Mouse (Mus musculus) spleen, postnatal 4 days (tissue): ENCODE data around the gene Mucl3.

ENCODE experiments used
- DNase-seq, 2 experiments: peaks; one replicate each; pipeline ENCODE4 v3.0.0; 2022; ENCODE audit warnings: low spot score in 2 of 2

Gene Mucl3

DNA sequence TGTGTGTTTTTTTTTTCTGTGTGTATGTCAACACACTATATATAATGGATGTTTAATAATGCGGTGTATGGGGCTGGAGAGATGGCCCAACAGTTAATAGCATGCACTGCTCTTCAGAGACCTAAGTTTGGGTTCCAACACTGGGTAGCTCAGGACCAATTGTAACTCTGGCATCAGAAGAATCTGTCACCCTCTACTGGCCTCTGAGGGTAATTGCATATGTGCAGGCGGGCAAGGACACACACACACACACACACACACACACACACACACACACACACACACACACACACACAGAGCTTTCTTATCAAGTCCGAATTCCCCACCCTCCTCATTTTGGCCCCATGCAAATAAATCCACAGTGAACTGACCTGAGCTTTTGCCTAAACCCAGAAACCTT, 8.3 kb downstream of the Mucl3 start:
- DNase-seq, result no peak

DNA sequence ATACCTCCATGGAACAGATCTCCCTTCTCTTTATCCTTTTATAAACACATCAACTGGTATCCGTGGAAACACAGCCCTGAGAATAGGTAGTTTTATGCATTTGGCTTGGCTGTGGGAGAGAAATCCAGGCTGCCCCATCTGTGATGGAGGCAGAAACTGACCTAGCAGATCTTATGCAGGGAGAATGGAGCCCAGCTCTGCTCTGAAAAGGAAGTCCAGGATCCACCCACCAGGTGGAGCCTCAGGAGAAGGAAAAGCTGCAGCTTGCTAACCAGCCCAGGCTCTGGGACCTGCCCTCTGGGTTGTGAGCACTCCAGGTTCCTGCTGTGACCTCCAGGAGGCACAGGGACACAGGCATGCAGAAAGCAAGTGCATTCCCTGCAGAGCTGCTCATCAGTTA, 9.5 kb downstream of the Mucl3 start:
- DNase-seq, result no peak

- no peak for DNase-seq
Observed at GRCm38 (mm10) chr17:35626537-35626936, 17.0 kb downstream of the Mucl3 start, which contains the start of gene Gm9573. TSS of gene Gm9573 (minus strand) at chr17:35626637.

- DNase-seq, result no peak
Observed at GRCm38 (mm10) chr17:35617127-35617526, 26.4 kb downstream of the Mucl3 start.

DNA sequence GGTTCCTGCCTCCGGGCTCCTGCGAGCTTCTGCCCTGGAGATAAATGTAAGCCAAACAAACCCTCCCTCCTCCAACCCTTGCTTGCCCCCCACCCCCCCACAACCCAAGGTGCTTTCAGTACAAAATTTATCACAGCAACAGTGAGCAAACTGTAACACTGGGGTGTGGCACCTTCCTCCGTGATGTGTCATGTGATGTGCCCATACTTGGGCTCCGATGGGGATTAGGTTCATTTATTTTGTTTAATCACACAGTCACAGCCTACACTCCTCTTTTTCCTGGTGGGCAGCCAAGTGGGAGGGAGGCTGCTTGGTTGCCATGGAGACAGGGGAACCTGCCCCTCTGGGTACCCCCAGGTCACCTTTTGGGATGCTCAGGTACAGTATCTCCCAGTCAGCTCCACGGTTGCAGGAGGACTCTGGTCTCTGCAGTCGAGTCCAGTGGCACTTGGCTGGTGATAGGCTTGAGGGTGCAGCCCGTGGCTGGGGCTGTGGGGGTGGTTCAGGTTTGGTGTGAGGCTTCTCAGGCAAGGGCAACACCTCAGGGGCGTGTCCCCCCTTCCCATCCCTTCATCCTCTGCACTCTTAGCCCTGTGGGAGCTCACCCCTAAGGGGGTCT, 41.6 kb downstream of the Mucl3 start:
- no peak for DNase-seq

- DNase-seq, result no peak
Observed at GRCm38 (mm10) chr17:35601249-35601648, 42.2 kb downstream of the Mucl3 start, which contains the start of gene Sfta2. TSS of gene Sfta2 (plus strand) at chr17:35601549.

GRCm38 (mm10) chr17:35597399-35597798, 46.1 kb downstream of the Mucl3 start:
- DNase-seq, result no peak

DNA sequence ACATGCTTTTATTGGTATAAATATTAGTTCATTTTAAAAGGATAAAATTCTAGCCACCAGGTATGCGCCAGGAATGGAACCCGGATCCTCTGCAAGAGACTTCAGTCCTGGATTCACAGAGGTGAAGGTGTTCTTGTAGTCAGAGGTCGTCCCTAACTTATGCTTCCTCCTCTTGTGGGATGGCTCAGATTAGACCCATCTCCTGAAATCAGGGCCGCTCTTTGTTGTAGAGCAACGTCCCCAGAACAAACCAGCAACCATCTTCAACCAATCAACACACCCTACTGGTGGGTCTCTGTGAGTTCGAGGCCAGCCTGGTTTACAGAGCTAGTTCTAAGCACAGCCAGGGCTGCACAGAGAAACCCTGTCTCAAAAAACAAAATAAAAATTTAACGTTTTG, 49.0 kb downstream of the Mucl3 start:
- DNase-seq, result no peak

DNA sequence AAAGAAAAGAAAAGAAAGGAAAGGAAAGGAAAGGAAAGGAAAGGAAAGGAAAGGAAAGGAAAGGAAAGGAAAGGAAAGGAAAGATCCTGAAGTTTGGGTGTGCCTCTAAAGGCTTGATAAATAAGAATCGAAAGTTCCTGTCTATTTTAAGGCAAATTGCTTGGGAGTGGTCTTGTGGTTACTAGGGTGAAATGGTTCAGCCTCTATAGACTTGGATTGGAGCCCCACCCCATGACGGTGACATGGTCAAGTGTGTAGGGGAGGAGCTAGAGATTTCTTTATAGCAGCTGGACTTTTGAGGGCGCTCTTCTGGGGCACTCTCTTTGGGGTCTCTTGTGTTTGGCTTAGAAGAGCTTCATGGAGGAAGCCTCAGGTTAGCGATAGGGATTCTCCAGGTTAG, 49.7 kb downstream of the Mucl3 start:
- DNase-seq, result no peak

DNA sequence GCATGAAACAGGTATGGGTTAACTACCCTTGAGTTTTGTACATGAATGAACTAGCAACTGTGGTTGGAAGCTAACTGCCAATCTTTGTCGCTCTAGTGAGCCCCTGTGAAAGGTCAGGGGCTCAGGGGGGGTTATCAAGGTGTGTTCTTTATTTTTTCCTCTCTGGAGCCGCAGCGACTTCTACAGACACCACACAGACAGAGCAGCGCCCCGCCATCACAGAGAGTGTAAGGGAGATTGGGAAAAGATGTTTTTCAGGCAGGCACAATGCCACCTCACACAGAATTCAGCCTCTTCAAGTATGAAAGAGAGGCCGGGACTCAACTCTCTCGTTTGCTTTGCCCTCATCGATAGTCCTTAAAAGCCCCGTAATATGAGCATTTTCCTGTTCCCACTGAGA, 51.4 kb downstream of the Mucl3 start:
- DNase-seq, result no peak

GRCm38 (mm10) chr17:35591731-35592130, 51.8 kb downstream of the Mucl3 start:
- no peak for DNase-seq

DNA sequence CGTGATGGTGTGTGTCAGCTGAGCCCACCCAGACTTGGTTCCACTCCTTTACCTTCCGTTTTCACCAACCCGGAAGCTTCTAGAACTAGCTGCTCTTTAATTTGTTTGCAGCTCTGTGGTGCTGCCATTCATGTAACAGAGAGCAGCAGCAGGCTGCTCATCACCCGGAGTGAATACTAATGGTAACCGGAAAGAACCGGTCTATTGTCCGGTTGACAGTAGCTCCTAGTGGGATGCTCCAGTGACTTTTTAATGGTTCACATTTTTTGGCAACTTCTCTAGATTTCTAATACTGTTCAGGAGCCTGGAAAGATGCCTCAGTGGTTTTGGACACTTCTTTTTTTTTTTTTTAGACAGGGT, 52.3 kb downstream of the Mucl3 start:
- no peak for DNase-seq

- DNase-seq, result peak; percentile 53 to 85
Observed at GRCm38 (mm10) chr17:35590410-35591218, 52.9 kb downstream of the Mucl3 start.

- no peak for DNase-seq
Observed at GRCm38 (mm10) chr17:35588387-35588786, 55.1 kb downstream of the Mucl3 start.

- DNase-seq, result no peak
Observed at GRCm38 (mm10) chr17:35587291-35587690, 56.2 kb downstream of the Mucl3 start.
